Mouse (Mus musculus): ENCODE data around the gene Mmp21. TPM values are rescaled to one million over a fixed set of nuclear protein-coding genes. Genes with fewer than 3 reads are reported as not detected.

Gene Mmp21
- polyA plus RNA-seq, 1 experiment from 2014 or later, result not detected

DNA sequence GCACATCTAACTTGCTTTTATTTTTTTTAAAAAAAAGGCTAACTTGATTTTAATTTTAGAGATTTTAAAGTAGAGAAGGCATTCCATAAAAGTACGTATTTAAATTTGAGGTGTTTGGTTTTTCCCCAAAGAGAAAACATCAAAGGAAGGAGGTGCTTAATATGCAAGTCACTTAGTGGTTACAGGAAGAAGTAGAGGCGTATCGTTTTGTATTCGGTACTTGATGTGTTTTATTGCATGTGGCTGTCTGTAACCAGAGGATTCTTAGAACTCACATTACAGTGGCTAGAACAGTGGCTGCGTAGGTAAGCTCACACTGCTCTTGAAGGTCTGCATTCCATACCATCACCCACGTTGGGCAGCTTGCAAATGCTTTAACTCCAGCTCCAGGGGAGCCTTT is 34.1 kb downstream of the Mmp21 start:
- ATAC-seq (ENCODE audit: insufficient number of reproducible peaks, insufficient read depth, low FRiP score, low TSS enrichment, low read depth), result no peak
- no peak overlapping the region for H3K27ac ChIP-seq
- H3K4me1 ChIP-seq, result no peaks in the 10 kb centered on the region
- H3K27me3 ChIP-seq, result no peaks in the 10 kb centered on the region
- no peak overlapping the region for H3K4me2 ChIP-seq
- WGBS, result 92% methylated on average over 6 of the region's 6 CpGs
- H3K9ac ChIP-seq, result no peak overlapping the region
- no peaks in the 10 kb centered on the region for H3K9me3 ChIP-seq
- H3K36me3 ChIP-seq, result peaks cover 91% of the 10 kb centered on the region
- H3K4me3 ChIP-seq, result no peak overlapping the region

DNA sequence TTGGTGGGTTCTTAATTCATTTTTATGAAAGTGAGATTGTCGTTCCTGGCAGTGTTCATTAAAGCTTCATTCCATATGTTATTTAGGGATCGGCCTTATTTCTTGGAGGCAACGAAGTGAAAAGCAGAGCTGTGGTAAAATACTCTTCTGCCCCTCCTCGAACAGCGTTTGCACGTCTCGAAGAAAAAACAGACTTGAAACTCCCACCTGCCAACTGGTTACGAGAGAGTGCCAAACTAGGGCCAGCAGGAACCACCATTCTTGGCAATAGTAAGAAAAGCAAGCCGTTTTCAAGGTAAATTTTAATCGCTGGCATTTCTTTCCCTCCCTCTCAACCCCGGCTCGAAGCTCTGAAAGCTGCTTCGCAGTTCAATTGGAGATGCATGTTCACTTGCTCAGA is 41.0 kb downstream of the Mmp21 start:
- H3K9ac ChIP-seq, result peak overlapping the region; percentile 95
- ATAC-seq (ENCODE audit: insufficient number of reproducible peaks, insufficient read depth, low FRiP score, low TSS enrichment, low read depth), result no peak
- no peak overlapping the region for H3K27ac ChIP-seq
- no peaks in the 10 kb centered on the region for H3K9me3 ChIP-seq
- peaks cover 27% of the 10 kb centered on the region for H3K4me1 ChIP-seq
- WGBS, result 90% methylated on average over 13 of the region's 13 CpGs
- peak overlapping the region; percentile 80 for H3K4me2 ChIP-seq
- peaks cover 41% of the 10 kb centered on the region for H3K36me3 ChIP-seq
- H3K27me3 ChIP-seq, result no peaks in the 10 kb centered on the region
- peak overlapping the region; percentile 96 for H3K4me3 ChIP-seq

DNA sequence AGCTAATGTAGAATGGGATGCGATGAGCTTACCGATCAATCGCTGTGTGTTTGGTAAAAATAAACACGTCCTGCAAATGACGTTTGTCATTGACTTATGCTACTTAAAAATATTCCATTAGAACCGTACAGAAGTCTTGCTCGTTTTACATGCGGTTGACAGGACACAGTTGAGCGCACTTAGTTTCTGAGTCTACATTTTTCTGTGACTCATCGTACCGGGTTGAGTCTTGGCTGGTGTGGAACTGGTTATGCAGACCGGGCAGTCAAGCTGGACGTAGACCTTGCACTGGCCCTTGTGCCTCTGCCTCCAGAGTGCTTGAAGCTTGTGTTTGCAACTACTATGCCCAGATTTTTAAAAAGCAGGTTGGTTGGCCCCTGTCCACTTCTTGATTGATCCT is 41.6 kb downstream of the Mmp21 start:
- Histone ChIP-seq H3K27ac (no peak overlapping the region), H3K9me3 (no peaks in the 10 kb centered on the region), H3K4me3 (peak overlapping the region; percentile 96), H3K4me2 (peak overlapping the region; percentile 80), H3K9ac (peak overlapping the region; percentile 95), H3K27me3 (no peaks in the 10 kb centered on the region), H3K36me3 (peaks cover 37% of the 10 kb centered on the region), H3K4me1 (peaks cover 29% of the 10 kb centered on the region)
- WGBS, result 7% methylated on average over 13 of the region's 13 CpGs
- no peak for ATAC-seq (ENCODE audit: insufficient number of reproducible peaks, insufficient read depth, low FRiP score, low TSS enrichment, low read depth)

DNA sequence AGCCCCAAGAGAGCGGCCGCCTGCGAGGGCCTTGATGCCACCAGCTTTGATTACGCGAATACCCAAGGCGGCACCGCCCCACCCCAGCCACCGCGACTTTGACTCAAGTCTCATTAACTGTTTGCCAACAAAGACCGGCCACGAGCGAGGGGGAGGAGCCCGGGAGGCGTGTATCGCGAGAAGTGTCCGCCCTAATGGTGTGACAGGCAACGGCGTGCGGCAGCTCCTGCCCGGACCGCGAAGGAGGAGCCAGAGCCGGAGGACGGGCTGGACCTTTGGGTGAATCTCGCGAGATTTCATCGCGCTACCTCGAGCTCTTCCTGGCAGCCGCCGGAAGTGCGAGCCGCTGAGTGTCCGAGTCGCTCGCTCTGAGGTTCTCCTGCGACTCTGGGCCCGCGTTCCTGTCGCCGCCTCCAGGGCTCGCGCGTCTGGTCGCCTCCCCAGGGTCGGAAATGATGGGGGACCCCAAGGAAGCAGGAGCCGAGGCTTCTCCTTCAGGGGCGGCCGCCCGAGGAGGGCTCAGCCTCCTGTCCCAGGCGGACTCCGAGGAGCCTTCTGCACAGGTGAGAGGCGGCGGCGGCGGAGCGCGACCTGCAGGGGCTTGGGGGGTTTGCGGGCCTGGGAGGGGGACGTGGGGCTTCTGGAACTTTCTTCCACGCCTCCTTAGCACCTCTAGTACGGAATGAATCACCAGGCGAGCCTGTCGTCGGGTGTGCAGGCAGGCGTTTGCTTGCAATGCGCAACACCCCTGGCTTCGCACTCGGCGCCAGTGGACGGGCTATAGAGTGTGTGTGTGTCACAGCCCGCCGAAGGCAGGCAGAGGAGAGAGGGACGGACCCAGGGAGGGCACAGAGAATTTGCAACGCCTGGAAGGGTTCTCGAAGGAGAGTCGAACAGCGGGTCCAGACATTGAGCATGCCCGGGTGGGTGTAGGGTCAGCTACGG is 42.2 kb downstream of the Mmp21 start, which contains the start of gene Edrf1:
Gene Edrf1, plus strand, starts transcription at position 183 of the 945 bp plus-strand sequence.
- Histone ChIP-seq H3K4me1 (peaks cover 34% of the 10 kb centered on the region), H3K27me3 (no peaks in the 10 kb centered on the region), H3K27ac (peak within 1 kb of the TSS; percentile 96), H3K4me2 (peak within 1 kb of the TSS; percentile 80), H3K9ac (peak within 1 kb of the TSS; percentile 95), H3K36me3 (peaks cover 30% of the 10 kb centered on the region), H3K9me3 (no peaks in the 10 kb centered on the region), H3K4me3 (peak within 1 kb of the TSS; percentile 96)
- under 1% methylated on average over 81 of the region's 81 CpGs for WGBS
- ATAC-seq (ENCODE audit: insufficient number of reproducible peaks, insufficient read depth, low FRiP score, low TSS enrichment, low read depth), result peak; percentile 95

DNA sequence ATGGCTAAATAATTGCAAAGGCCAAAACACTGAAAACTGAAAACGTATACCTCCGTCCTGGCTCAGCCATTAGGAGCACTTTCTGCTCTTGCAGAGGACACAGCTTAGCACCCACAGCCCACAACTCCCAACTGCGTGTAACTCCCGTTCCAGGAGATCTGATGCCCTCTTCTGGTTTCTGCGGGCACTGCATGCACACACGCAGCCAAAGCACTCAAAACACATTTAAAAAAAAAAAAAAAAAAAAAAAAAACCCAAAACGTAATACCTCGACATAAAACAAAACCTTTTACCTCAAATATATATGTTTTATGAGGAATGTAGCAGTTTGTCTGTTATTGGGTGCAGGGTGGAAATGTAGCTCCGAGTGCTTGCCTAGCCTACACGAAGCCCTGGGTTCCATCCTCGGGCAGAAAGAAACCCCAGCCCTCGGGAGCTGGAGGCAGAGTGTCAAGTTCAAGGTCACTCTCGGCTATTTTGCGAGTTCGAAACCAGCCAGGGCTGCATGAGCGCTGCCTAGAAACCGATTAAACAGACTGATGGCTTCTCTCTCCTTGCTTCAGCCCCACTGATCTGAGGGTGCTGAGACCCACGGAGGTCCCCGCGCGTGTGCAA is 43.0 kb downstream of the Mmp21 start:
- H3K4me2 ChIP-seq, result peak overlapping the region; percentile 80
- H3K4me1 ChIP-seq, result peaks cover 37% of the 10 kb centered on the region
- H3K27ac ChIP-seq, result peak overlapping the region; percentile 96
- WGBS, result 2% methylated on average over 21 of the region's 21 CpGs
- peak overlapping the region; percentile 96 for H3K4me3 ChIP-seq
- peak overlapping the region; percentile 95 for H3K9ac ChIP-seq
- peaks cover 22% of the 10 kb centered on the region for H3K36me3 ChIP-seq
- H3K9me3 ChIP-seq, result no peaks in the 10 kb centered on the region
- ATAC-seq (ENCODE audit: insufficient number of reproducible peaks, insufficient read depth, low FRiP score, low TSS enrichment, low read depth), result peak; percentile 22; the same call in 1 of the 2 replicates
- no peaks in the 10 kb centered on the region for H3K27me3 ChIP-seq

DNA sequence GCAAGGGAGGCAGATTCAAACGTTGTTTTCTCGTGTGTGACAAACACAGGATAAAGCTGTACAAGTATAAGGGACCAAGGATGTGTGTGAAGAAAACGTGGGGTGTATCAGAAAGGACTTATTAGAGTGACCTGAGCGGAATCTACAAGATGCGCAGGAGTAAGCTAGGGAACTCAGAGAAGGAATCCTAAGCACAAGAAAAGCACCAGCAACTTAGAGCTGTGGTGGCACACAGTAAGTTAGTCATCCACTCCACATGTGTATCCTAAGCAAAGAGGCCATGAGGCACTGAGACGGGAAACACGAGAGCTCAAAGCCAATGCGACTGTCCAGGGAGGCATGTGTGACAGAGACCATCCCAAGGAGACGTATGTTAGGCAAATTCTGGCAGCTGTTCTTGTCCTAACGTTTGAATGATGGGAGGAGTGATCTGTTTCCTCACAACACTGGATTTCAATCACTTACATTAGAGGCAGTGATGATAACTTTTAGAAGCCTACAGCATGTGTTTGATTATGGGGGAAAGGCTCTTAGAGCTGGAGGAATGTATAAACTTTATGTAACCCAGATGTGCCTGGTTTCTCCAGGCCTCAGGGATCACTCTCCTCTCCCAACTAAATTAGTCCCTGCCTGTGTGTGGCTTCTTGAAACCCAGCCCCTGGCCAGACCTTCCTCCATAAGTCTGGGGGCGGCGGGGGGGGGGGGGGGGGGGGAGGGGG is 44.8 kb downstream of the Mmp21 start:
- Histone ChIP-seq H3K27me3 (no peaks in the 10 kb centered on the region), H3K4me1 (peaks cover 37% of the 10 kb centered on the region), H3K9ac (no peak overlapping the region), H3K36me3 (peaks cover 9% of the 10 kb centered on the region), H3K9me3 (no peaks in the 10 kb centered on the region), H3K4me2 (peak overlapping the region; percentile 30; the same call in 1 of the 2 replicates), H3K27ac (peak overlapping the region; percentile 90), H3K4me3 (no peak overlapping the region)
- 16% methylated on average over 10 of the region's 12 CpGs for WGBS
- ATAC-seq (ENCODE audit: insufficient number of reproducible peaks, insufficient read depth, low FRiP score, low TSS enrichment, low read depth), result no peak

DNA sequence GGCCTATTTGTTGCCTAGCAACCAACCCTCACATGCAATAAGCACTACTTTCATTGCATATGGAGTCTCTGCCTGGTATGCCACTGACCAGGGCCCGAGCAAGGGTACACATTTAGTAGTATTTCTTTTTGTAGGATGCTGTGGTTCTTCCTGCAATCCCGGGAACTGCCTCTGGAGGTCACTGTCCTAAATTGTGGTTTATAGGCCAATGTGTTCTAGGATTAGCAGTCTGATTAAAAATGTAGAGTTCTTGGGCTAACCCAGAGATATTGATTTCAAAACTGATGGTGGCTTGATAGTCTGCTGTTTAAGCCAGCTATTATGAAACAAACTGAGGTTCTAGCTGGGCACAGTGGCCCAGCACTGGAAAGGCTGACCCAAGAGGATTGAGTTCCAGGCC is 47.4 kb downstream of the Mmp21 start:
- H3K27ac ChIP-seq, result no peak overlapping the region
- H3K9ac ChIP-seq, result no peak overlapping the region
- H3K4me1 ChIP-seq, result peaks cover 28% of the 10 kb centered on the region
- WGBS, result 43% methylated on average over 2 of the region's 2 CpGs
- no peak overlapping the region for H3K4me2 ChIP-seq
- H3K36me3 ChIP-seq, result no peaks in the 10 kb centered on the region
- H3K27me3 ChIP-seq, result no peaks in the 10 kb centered on the region
- H3K4me3 ChIP-seq, result no peak overlapping the region
- no peaks in the 10 kb centered on the region for H3K9me3 ChIP-seq
- no peak for ATAC-seq (ENCODE audit: insufficient number of reproducible peaks, insufficient read depth, low FRiP score, low TSS enrichment, low read depth)

DNA sequence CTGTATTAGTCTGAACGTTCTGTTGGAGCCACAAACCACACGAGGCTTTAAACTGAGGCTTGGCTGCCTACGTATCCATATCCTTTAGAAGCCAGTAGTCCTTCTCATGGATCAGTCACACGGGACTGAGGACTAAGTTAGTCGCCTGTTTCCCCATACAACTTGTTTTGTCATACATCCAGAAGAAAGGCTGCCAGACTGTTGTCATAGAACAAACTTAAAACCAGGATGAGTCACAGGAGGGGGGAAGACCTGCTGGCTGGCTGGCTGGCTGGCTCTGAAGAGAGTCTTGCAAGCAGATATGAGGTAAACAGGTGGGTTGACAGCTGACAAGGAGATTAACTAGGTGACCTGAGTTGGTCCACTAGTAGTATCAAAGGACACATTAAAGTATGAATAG is 49.0 kb downstream of the Mmp21 start:
- WGBS, result 72% methylated on average over 5 of the region's 5 CpGs
- ATAC-seq (ENCODE audit: insufficient number of reproducible peaks, insufficient read depth, low FRiP score, low TSS enrichment, low read depth), result no peak
- H3K36me3 ChIP-seq, result no peaks in the 10 kb centered on the region
- H3K27ac ChIP-seq, result no peak overlapping the region
- H3K4me1 ChIP-seq, result peaks cover 24% of the 10 kb centered on the region
- no peak overlapping the region for H3K4me3 ChIP-seq
- no peak overlapping the region for H3K4me2 ChIP-seq
- H3K9ac ChIP-seq, result no peak overlapping the region
- no peaks in the 10 kb centered on the region for H3K9me3 ChIP-seq
- no peaks in the 10 kb centered on the region for H3K27me3 ChIP-seq

DNA sequence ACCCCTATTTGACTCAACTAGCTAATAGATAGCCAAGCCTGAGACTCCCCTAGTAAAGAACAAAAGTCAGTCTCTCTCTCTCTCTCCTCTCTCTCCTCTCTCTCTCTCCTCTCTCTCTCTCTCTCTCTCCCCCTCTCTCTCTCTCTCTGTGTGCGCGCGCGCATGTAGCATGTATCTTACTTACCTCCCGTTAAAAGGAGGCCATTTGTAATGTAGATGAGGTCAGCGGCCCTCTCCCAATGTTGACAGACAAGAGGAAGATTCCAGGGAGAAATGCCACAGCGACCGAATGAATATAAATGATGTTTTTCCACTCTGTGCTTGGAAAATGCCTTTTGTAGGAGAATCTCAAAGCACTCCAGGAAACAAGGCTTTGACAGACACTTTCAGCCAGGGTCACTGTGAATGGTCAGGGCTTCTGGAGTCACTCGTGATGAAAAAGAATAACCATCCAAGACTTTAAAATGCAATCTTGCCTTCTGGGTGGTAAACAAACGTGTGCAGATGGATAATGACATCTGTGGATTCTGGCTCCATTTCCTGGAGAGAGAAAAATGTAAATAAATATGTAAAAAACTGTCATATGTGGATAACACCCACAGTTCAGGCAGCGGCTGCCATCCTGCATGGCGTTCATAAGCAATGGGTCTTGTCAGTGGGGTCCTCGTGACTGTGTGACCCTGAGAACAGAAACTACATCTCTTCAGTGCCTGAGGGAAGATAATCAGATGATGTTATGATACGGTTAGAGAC is 52.5 kb downstream of the Mmp21 start:
- no peaks in the 10 kb centered on the region for H3K9me3 ChIP-seq
- H3K4me1 ChIP-seq, result peaks cover 4% of the 10 kb centered on the region
- no peaks in the 10 kb centered on the region for H3K36me3 ChIP-seq
- no peak overlapping the region for H3K4me3 ChIP-seq
- no peak overlapping the region for H3K9ac ChIP-seq
- H3K27ac ChIP-seq, result no peak overlapping the region
- no peak for ATAC-seq (ENCODE audit: insufficient number of reproducible peaks, insufficient read depth, low FRiP score, low TSS enrichment, low read depth)
- WGBS, result 55% methylated on average over 14 of the region's 14 CpGs
- 0 out of 2 replicates have a peak, but pooled peaks cover 4% of the 10 kb centered on the region for H3K27me3 ChIP-seq
- H3K4me2 ChIP-seq, result no peak overlapping the region
